Mouse (Mus musculus) mouse embryonic stem cell (cell line): ENCODE results near the gene Vmn1r177.
"Not testable (repeated sequence)": the region's sequence is repeated elsewhere in the genome, so short reads cannot be mapped to it uniquely, and the experiment has no call there.

ENCODE experiments used
- in situ Hi-C, 2 experiments: fragments of 300-500 bp; cut with MboI; formaldehyde crosslinking; loops; 1 replicate in 1 of 2; 3 replicates in 1 of 2; pipeline ENCODE4 v1.14.3; 2019 to 2020; ENCODE audit warnings: low sequenced_read_pairs in 2 of 2, low pct_unique_long_range_greater_than_20kb in 1 of 2, mixed read lengths in 1 of 2; ENCODE audit not compliant: unreplicated experiment in 1 of 2

Gene Vmn1r177

GRCm38 (mm10) chr7:23866349-23866748, at the start of gene Vmn1r177:
Gene Vmn1r177 (minus strand): TSS chr7:23866449.
- in situ Hi-C loops = loop anchor here in 1 of 2 experiments (10.0 kb wide), 1 partner anchor 382 kb away; no protein-coding TSS in a partner anchor

- in situ Hi-C loops = no loop called here
Measured at GRCm38 (mm10) chr7:23891709-23892108, 25.5 kb upstream of the Vmn1r177 start, which contains the start of gene Vmn1r178. Gene Vmn1r178 (plus strand): TSS chr7:23892009.

GRCm38 (mm10) chr7:23876918-23877317, 10.7 kb upstream of the Vmn1r177 start:
- in situ Hi-C loops = not testable (repeated sequence)

DNA sequence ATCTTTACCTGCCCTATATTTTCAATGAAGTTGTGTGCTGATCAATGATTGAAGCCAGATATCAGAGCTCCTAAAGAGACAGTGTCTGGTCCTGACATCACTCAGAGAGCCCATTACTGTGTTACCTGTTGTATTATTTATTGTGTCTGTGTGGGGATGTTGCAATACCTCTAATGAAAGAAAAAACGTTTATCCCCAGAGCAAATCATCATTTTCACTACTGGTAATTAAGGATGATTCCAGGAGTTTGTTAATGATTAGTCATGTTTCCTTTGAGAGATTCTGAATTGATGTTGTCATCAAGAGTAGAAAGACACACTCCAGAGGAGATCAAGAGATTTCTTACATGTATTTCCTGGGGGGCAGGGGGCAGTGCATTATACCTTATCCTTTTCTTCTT, 29.0 kb downstream of the Vmn1r177 start, which contains the start of gene Vmn1r176:
Gene Vmn1r176, minus strand, starts transcription at position 101 of the 400 bp plus-strand sequence.
- in situ Hi-C loops = loop anchor here in 1 of 2 experiments (25.0 kb wide), 1 partner anchor 275 kb away; no protein-coding TSS in a partner anchor
